Mouse (Mus musculus) hematopoietic stem cell, adult 5-6 weeks (primary cell): ENCODE results near the gene Tle2. TPM values are rescaled to one million over a fixed set of nuclear protein-coding genes. Genes with fewer than 3 reads are reported as not detected.
A peak's percentile ranks its signal among the peaks of the same experiment; 100 is the strongest.

Source experiments
- ATAC-seq, 2 experiments: fragments of 125-278 bp in 1 of 2; replicated peaks in 1 of 2; 2 replicates each; pipeline ENCODE4 v1.8.0; 2016 to 2017; ENCODE audit warnings: inconsistent platforms in 2 of 2, mild to moderate bottlenecking in 2 of 2, moderate number of reproducible peaks in 2 of 2, low read depth in 1 of 2, moderate TSS enrichment in 1 of 2; ENCODE audit not compliant: low FRiP score in 2 of 2, poor library complexity in 2 of 2, severe bottlenecking in 2 of 2, insufficient read depth in 1 of 2, low TSS enrichment in 1 of 2
- total RNA-seq: library from RNA; stranded (forward); fragments of 172-1452, 232-1000 nt; gene quantifications from 2 replicates; pipeline ENCODE4 v1.2.3, GENCODE M21; 2017

The Tle2 gene
- total RNA-seq, 1 experiment from 2014 or later = 11.2 TPM

GRCm38 (mm10) chr10:81595599-81595998, 21.2 kb downstream of the Tle2 start:
- ATAC-seq = no peak

- no peak for ATAC-seq
These were observed 22.2 kb downstream of the Tle2 start for GRCm38 (mm10) chr10:81596611-81597010.

- peak; percentile 47 to 58 for ATAC-seq
These were observed 23.0 kb downstream of the Tle2 start for GRCm38 (mm10) chr10:81597137-81597950.

- no peak for ATAC-seq
These were observed 24.0 kb downstream of the Tle2 start for GRCm38 (mm10) chr10:81598342-81598741.

GRCm38 (mm10) chr10:81598871-81599270, 24.5 kb downstream of the Tle2 start:
- no peak for ATAC-seq

- no peak for ATAC-seq
These were observed 25.3 kb downstream of the Tle2 start for GRCm38 (mm10) chr10:81599630-81600029.

- no peak for ATAC-seq
These were observed 25.7 kb downstream of the Tle2 start for GRCm38 (mm10) chr10:81600096-81600495.

GRCm38 (mm10) chr10:81600738-81601203, 26.4 kb downstream of the Tle2 start, which contains the start of gene Tle6:
Gene Tle6 (minus strand): TSS chr10:81601073.
- ATAC-seq = peak; percentile 73 to 76

GRCm38 (mm10) chr10:81601396-81601905, 27.1 kb downstream of the Tle2 start:
- ATAC-seq = no peak

GRCm38 (mm10) chr10:81602741-81603151, 28.4 kb downstream of the Tle2 start:
- peak; percentile 16 to 23; a peak in 1 of 4 replicates for ATAC-seq

GRCm38 (mm10) chr10:81604019-81604967, 29.9 kb downstream of the Tle2 start:
- no peak for ATAC-seq

- ATAC-seq = peak; percentile 35 to 40
These were observed 30.8 kb downstream of the Tle2 start for GRCm38 (mm10) chr10:81604968-81605665.

GRCm38 (mm10) chr10:81605666-81605973, 31.3 kb downstream of the Tle2 start:
- ATAC-seq = no peak

GRCm38 (mm10) chr10:81605974-81606751, 31.8 kb downstream of the Tle2 start, which contains the start of gene BC025920:
Gene BC025920 (plus strand): TSS chr10:81606270.
- peak; percentile 86 to 93 for ATAC-seq

- no peak for ATAC-seq
These were observed 33.9 kb downstream of the Tle2 start for GRCm38 (mm10) chr10:81608308-81608707.

GRCm38 (mm10) chr10:81612779-81613178, 38.4 kb downstream of the Tle2 start:
- ATAC-seq = no peak

GRCm38 (mm10) chr10:81615486-81615885, 41.1 kb downstream of the Tle2 start:
- no peak for ATAC-seq
